Mouse (Mus musculus) lung, adult 2 months (tissue): ENCODE data around the gene Kif16b.

Source experiments
- CTCF ChIP-seq: fragments of 200-500 bp; IDR thresholded peaks from 2 replicates; pipeline ENCODE4 v1.5.1; 2011; ENCODE audit warnings: mild to moderate bottlenecking, low read length, control low read depth; ENCODE audit not compliant: insufficient read depth
- POLR2A ChIP-seq: fragments of 200-500 bp; IDR thresholded peaks from 2 replicates; pipeline ENCODE4 v1.6.1; 2011; ENCODE audit warnings: low read depth, mild to moderate bottlenecking, control low read depth, low read length, borderline replicate concordance; ENCODE audit errors: extremely low read depth

DNA sequence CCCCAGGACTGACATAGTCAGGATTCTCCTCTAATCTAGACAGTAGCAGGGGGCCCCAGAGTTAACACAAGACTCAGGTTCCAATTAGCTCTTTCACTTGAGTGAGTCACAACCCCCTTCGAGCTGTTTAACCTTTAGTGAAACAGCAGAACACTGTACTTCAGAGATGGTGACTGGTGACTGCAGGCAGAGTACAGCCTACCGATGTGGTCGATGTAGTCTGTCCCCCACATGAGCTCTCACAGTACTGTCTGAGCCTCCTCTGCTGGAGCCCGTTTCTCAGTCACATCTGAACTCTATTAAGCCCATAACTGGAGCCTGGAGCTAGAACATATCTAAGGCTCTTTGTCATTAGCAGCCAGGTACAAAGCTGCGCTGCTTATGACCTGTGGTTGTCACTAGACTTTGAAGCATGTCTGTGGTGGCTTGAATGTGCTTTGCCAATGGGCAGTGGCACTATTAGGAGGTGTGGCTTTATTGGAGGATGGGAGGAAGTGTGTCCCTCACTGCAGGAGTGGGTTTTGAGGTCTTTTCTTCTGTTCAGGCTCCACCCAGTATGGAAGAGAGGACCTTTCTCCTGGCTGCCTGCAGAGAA, 288.9 kb downstream of the Kif16b start:
- TF ChIP-seq CTCF, result no peak
- no peak for TF ChIP-seq POLR2A
